Mouse (Mus musculus): ENCODE measurements at regions not wholly inside any gene's neighbourhood (a gene's known extent, or its start where the extent isn't known, plus 50 kb on each side); places are given as distances from the start of the nearest gene placed in this dataset.

GRCm38 (mm10) chr3:120668654-120669053 is 502.8 kb downstream of the Rwdd3 start:
- in situ Hi-C loops (cut with MboI; ENCODE audit: low pct_ligation_motif_present, low pct_unique_long_range_greater_than_20kb, low sequenced_read_pairs) = no loop called here
- no peak for DNase-seq (ENCODE audit: extremely low read depth)
- H3K4me3 ChIP-seq (replicated peaks in 1 of 3; ENCODE audit: low read depth in 2 of 3, low read length in 2 of 3, poor library complexity in 1 of 3) = no peak overlapping the region

GRCm38 (mm10) chr3:120662521-120662920 is 509.0 kb downstream of the Rwdd3 start:
- no peak for DNase-seq (ENCODE audit: extremely low read depth)
- dilution Hi-C loops (cut with MboI; ENCODE audit: extremely low pct_ligation_motif_present, extremely low pct_unique_long_range_greater_than_20kb, low sequenced_read_pairs) = no loop called here
- peaks cover 38% of the 10 kb centered on the region for H3K9me3 ChIP-seq (replicated peaks; ENCODE audit: low read length)

More at GRCm38 (mm10) chr3:120668654-120669053, 502.8 kb downstream of the Rwdd3 start:
- TF ChIP-seq CTCF (conservative IDR thresholded peaks at IDR 0.05 in 1 of 2, IDR thresholded peaks at IDR 0.05 in 1 of 2; ENCODE audit: low read depth in 2 of 2, low read length in 2 of 2) = no peak
- TF ChIP-seq TBP (conservative IDR thresholded peaks at IDR 0.05; ENCODE audit: low read depth, low read length) = no peak
- no peak for TF ChIP-seq USF1 (IDR thresholded peaks at IDR 0.05; ENCODE audit: low read depth, low read length)
- no peak for TF ChIP-seq TCF12 (IDR thresholded peaks at IDR 0.05; ENCODE audit: low read depth, low read length)
- no peak for TF ChIP-seq ZKSCAN1 (IDR thresholded peaks at IDR 0.05; ENCODE audit: borderline replicate concordance, low read depth, low read length)
- no peak for TF ChIP-seq IRF4 (IDR thresholded peaks at IDR 0.05; ENCODE audit: low read depth, low read length)
- no peak for TF ChIP-seq ELF1 (IDR thresholded peaks at IDR 0.05; ENCODE audit: low read depth, low read length)
- no peak for TF ChIP-seq ZMIZ1 (IDR thresholded peaks at IDR 0.05; ENCODE audit: low read depth, low read length)
- TF ChIP-seq RAD21 (IDR thresholded peaks at IDR 0.05; ENCODE audit: low read depth, low read length) = no peak
- no peak for TF ChIP-seq PAX5 (IDR thresholded peaks at IDR 0.05; ENCODE audit: low read length)
- no peak for TF ChIP-seq ZNF384 (IDR thresholded peaks at IDR 0.05; ENCODE audit: low read depth, low read length)
- TF ChIP-seq NELFE (IDR thresholded peaks at IDR 0.05; ENCODE audit: low read depth, low read length) = no peak
- no peak for TF ChIP-seq UBTF (IDR thresholded peaks at IDR 0.05; ENCODE audit: low read depth, low read length)
- TF ChIP-seq CHD1 (IDR thresholded peaks at IDR 0.05; ENCODE audit: low read depth, low read length) = no peak
- TF ChIP-seq ZC3H11A (IDR thresholded peaks at IDR 0.05; ENCODE audit: low read depth, low read length) = no peak
- no peak for TF ChIP-seq POLR2A (IDR thresholded peaks at IDR 0.05; ENCODE audit: low read depth, low read length)
- no peak for TF ChIP-seq MEF2A (IDR thresholded peaks at IDR 0.05; ENCODE audit: borderline replicate concordance, low read depth, low read length)
- no peak for TF ChIP-seq MYC (IDR thresholded peaks at IDR 0.05; ENCODE audit: low read depth, low read length)
- TF ChIP-seq POLR2AphosphoS2 (IDR thresholded peaks at IDR 0.05; ENCODE audit: low read depth, low read length) = no peak
- TF ChIP-seq JUND (conservative IDR thresholded peaks at IDR 0.05; ENCODE audit: low read depth, low read length) = no peak
- H3K4me2 ChIP-seq (ENCODE audit: insufficient read depth, low read depth, poor library complexity, severe bottlenecking) = no peak overlapping the region
- dilution Hi-C loops (cut with MboI; ENCODE audit: extremely low pct_ligation_motif_present, extremely low pct_unique_long_range_greater_than_20kb, low sequenced_read_pairs) = no loop called here
- H3K9ac ChIP-seq (ENCODE audit: insufficient read depth, low read depth) = no peak overlapping the region
- H3K9me3 ChIP-seq (replicated peaks; ENCODE audit: low read length) = peaks cover 34% of the 10 kb centered on the region
- H3K36me3 ChIP-seq (replicated peaks in 1 of 2; ENCODE audit: control insufficient read depth in 1 of 2, insufficient read depth in 1 of 2, low read length in 1 of 2) = no peaks in the 10 kb centered on the region
- no peak overlapping the region for H3K27ac ChIP-seq (ENCODE audit: insufficient read depth, low read depth)
- H3K27me3 ChIP-seq (replicated peaks) = no peaks in the 10 kb centered on the region
- no peaks in the 10 kb centered on the region for H3K4me1 ChIP-seq (ENCODE audit: control insufficient read depth in 1 of 2, insufficient read depth in 2 of 2)
- H3K79me2 ChIP-seq (replicated peaks; ENCODE audit: control insufficient read depth, extremely low read depth, insufficient read depth, poor library complexity, severe bottlenecking) = no peaks in the 10 kb centered on the region

More at GRCm38 (mm10) chr3:120662521-120662920, 509.0 kb downstream of the Rwdd3 start:
- Histone ChIP-seq H3K9ac (ENCODE audit: insufficient read depth, low read depth) (no peak overlapping the region), H3K4me1 (ENCODE audit: control insufficient read depth in 1 of 2, insufficient read depth in 2 of 2) (no peaks in the 10 kb centered on the region), H3K36me3 (replicated peaks in 1 of 2; ENCODE audit: control insufficient read depth in 1 of 2, insufficient read depth in 1 of 2, low read length in 1 of 2) (no peaks in the 10 kb centered on the region), H3K27me3 (replicated peaks) (no peaks in the 10 kb centered on the region), H3K27ac (ENCODE audit: insufficient read depth, low read depth) (no peak overlapping the region), H3K4me3 (replicated peaks in 1 of 3; ENCODE audit: low read depth in 2 of 3, low read length in 2 of 3, poor library complexity in 1 of 3) (no peak overlapping the region), H3K79me2 (replicated peaks; ENCODE audit: control insufficient read depth, extremely low read depth, insufficient read depth, poor library complexity, severe bottlenecking) (no peaks in the 10 kb centered on the region), H3K4me2 (ENCODE audit: insufficient read depth, low read depth, poor library complexity, severe bottlenecking) (no peak overlapping the region)
- in situ Hi-C loops (cut with MboI; ENCODE audit: low pct_ligation_motif_present, low pct_unique_long_range_greater_than_20kb, low sequenced_read_pairs) = no loop called here
- TF ChIP-seq POLR2AphosphoS2 (IDR thresholded peaks at IDR 0.05; ENCODE audit: low read depth, low read length) (no peak), JUND (conservative IDR thresholded peaks at IDR 0.05; ENCODE audit: low read depth, low read length) (no peak), HCFC1 (IDR thresholded peaks at IDR 0.05; ENCODE audit: low read depth, low read length) (no peak)
